Mouse (Mus musculus) kidney, adult 10 weeks (tissue): ENCODE results near the gene Mrgprb5. TPM values are rescaled to one million over a fixed set of nuclear protein-coding genes. Genes with fewer than 3 reads are reported as not detected.

ENCODE experiments used
- polyA plus RNA-seq: library from polyadenylated mRNA; stranded (reverse); fragments of 350-450 nt; fragmentation: Illumina TruSeq; extraction: RNeasy Lipid Tissue Mini Kit (QIAGEN cat#74804); gene quantifications from one replicate; pipeline ENCODE4 v1.2.3, GENCODE M21; 2014; ENCODE audit warnings: low read depth, low replicate concordance

The Mrgprb5 gene
- not detected for polyA plus RNA-seq

GRCm38 (mm10) chr7:48168919-48169318 is at the start of gene Mrgprb5:
Gene Mrgprb5 (minus strand): TSS chr7:48169019.

DNA sequence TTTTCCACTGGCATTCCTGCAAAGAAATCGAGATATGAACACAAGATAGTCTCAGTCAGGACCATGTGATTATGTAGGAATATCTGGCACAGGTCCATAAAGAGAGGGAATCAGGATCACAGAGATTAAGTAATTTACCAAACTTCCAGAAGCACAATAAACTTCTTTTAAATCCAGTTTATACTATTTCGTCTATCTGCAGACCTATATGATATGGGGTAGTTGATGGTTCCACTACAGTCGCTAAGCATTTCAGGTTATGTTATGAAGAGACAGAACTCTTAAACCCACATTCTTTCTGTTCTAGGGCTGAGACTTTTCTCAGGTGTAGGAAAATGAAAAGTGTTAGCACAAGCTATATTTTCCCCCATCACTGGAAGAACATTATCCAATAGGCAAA is 30.4 kb upstream of the Mrgprb5 start, which contains the start of gene Mrgprb4:
Gene Mrgprb4 (minus strand): TSS at position 101 of the 400 bp plus-strand sequence.

Other genes with a start within 250 kb of the Mrgprb5 start
- not detected for gene Mrgpra4, start 186.9 kb downstream of the Mrgprb5 start, polyA plus RNA-seq
- not detected for gene Mrgprx1, start 141.4 kb downstream of the Mrgprb5 start, polyA plus RNA-seq
- not detected for gene Mrgprb4, start 30.3 kb upstream of the Mrgprb5 start, polyA plus RNA-seq
- not detected for gene Mrgprb8, start 219.5 kb upstream of the Mrgprb5 start, polyA plus RNA-seq